Mouse (Mus musculus) olfactory bulb, adult 2 months (tissue): ENCODE results near the gene Taf10.
"Not testable (repeated sequence)": the region's sequence is repeated elsewhere in the genome, so short reads cannot be mapped to it uniquely, and the experiment has no call there.

Source experiments
- CTCF ChIP-seq: fragments of 200-500 bp; IDR thresholded peaks from 2 replicates; pipeline ENCODE4 v1.5.1; 2012; ENCODE audit warnings: low read depth, mild to moderate bottlenecking, low read length, moderate library complexity; ENCODE audit not compliant: insufficient read depth
- POLR2A ChIP-seq: fragments of 200-500 bp; IDR thresholded peaks from 2 replicates; pipeline ENCODE4 v1.6.1; 2012; ENCODE audit warnings: mild to moderate bottlenecking, low read depth, low read length, moderate library complexity; ENCODE audit not compliant: insufficient read depth

GRCm38 (mm10) chr7:105742539-105743215 lies 1.5 kb downstream of the Taf10 start:
- not testable (repeated sequence) for TF ChIP-seq CTCF, POLR2A
